Mouse (Mus musculus) kidney, adult 2 months (tissue): ENCODE data around the gene C130074G19Rik.

Source experiments
- CTCF ChIP-seq: fragments of 200-500 bp; conservative IDR thresholded peaks from 2 replicates; pipeline ENCODE4 v1.5.1; 2011; ENCODE audit warnings: low read depth, mild to moderate bottlenecking, control low read depth, low read length, moderate library complexity, mixed read lengths; ENCODE audit not compliant: insufficient read depth, insufficient read length
- POLR2A ChIP-seq: fragments of 200-500 bp; IDR thresholded peaks from one replicate; pipeline ENCODE4 v1.6.1; 2011; ENCODE audit warnings: low read depth, low read length, control low read depth

DNA sequence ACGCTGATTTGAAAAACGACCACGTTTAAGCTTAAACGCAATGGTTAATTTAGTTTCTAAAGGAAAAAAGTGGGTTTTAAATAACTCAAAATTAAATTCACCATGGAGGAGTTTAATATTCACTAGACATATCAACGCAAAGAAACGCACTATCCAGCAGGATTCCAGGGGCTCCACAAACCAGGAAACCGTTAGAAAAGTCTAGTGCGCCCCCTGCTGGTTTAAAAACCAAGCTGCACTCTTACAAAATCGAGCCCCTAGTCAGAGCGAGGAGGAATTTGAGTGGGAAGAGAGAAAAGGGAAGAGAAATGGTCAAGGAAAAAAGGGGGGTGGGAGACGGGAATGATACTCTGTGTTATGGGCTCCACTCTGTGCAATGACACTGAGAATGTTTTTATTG is 57.9 kb downstream of the C130074G19Rik start:
- TF ChIP-seq POLR2A (no peak), CTCF (peak; percentile 44)
